Mouse (Mus musculus) lung, postnatal 25 days (tissue): Measurements from ENCODE around the gene Cntn4.

Source experiments
- DNase-seq: peaks from one replicate; pipeline ENCODE4 v3.0.0; 2022; ENCODE audit warnings: low spot score

The Cntn4 gene

GRCm38 (mm10) chr6:106646945-106647344 lies 969.5 kb downstream of the Cntn4 start:
- DNase-seq: no peak

- peak; percentile 19 for DNase-seq
Observed at GRCm38 (mm10) chr6:106663780-106664651, 986.6 kb downstream of the Cntn4 start.

GRCm38 (mm10) chr6:106675581-106675980 lies 998.1 kb downstream of the Cntn4 start:
- DNase-seq: no peak

DNA sequence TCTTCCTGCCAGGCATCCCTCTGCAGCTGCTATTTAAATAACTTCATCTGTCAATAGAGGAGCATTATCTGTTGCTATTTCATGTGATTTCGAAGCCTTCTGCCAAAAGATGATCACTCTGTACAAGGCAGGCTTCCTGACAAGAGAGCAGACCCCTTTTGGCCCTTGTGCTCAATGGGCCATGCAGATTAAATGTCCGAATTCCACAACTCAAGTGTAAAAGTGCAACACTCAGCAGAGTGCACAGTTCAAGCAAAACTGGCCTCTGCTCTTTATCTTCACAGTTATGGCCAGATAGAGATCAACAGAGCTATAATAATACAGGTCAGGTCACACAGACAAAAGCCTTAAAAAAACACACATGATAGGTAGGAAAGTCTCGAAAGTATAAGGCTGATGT lies 1024.5 kb downstream of the Cntn4 start:
- DNase-seq: no peak

- DNase-seq: no peak
Observed at GRCm38 (mm10) chr6:106705506-106706035, 1028.1 kb downstream of the Cntn4 start.

GRCm38 (mm10) chr6:106725642-106726041 lies 1048.2 kb downstream of the Cntn4 start:
- no peak for DNase-seq

GRCm38 (mm10) chr6:106726078-106726477 lies 1048.6 kb downstream of the Cntn4 start:
- no peak for DNase-seq

DNA sequence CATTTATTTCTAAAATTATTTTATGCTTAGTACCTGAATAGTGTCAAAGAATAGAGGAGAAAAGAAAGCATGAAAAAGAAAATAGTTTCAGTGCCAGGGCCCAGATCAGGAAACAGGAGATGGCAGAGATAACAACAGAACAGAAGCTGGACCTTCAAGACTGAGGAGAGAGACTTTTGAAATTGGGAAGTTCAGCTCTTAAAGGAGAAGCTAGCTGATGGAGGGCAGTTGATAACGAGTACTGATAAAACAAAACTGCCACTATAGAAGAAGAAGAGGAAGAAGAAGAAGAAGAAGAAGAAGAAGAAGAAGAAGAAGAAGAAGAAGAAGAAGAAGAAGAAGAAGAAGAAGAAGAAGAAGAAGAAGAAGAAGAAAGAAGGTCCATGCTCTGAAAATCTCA lies 1050.2 kb downstream of the Cntn4 start:
- no peak for DNase-seq

- no peak for DNase-seq
Observed at GRCm38 (mm10) chr6:106729682-106730314, 1052.3 kb downstream of the Cntn4 start.

DNA sequence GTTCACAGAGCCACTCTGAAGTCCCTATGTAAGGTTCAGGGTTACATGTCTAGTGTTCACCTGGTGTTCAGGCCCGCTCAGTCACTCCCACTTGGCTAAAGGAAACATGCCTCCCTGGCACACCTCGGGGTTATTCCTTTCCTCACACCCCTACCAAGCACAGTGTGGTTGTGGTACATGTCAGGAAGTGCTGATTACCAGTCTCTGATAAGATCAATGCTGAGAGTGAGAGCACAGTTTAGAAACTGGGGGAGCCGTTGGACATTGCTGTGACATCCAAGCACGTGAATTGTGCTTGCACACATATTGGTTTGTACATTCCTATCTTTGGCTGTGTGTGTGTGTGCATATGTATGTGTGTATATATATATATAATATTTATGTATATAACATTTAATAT lies 1055.1 kb downstream of the Cntn4 start:
- DNase-seq: no peak

DNA sequence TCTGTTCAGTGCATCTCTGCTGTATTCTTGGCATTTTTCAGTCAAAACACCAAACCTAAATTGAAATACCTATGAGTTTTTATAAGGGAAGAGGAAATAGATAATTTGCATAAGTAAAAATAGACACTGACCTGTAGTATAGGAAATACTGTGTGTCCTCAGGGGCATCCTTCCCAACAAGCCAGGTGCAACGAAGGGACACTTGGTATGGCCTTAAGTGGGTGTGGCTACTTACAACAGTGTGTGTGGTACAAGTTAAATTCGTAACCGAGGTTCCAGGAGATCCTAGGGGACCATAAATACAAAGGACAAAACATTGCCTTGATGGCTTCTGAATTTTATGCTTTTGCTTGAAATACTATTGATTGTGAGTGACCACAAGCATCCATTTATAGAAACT lies 1060.8 kb downstream of the Cntn4 start:
- no peak for DNase-seq

DNA sequence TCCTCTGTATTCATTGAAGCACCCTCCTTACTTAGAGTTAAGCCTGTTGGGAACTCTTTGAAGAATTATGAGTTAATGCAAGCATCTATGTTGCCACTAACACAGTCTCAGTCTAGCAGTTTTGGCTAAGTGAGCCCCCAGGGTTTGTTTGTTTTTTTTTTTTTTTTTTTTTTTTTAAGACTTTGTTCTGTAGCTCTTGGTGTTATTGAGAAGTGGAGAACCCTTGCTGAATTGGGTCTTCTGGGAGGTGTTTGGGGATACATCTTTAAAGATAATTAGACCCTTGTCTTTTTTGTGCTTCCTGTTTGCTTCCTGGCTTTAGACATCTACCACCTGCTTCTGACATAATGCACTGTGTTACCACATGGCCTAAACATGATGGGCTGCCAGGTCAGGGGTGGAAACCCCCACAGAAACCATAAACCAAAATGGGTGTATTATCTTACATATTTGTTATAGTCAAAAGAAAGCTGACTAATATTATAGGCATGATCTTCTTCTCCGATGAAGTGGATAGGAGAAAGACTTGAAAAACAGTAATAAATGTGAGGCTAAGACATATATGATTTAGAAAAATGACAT lies 1062.9 kb downstream of the Cntn4 start:
- DNase-seq: no peak

GRCm38 (mm10) chr6:106743556-106744233 lies 1066.2 kb downstream of the Cntn4 start:
- DNase-seq: no peak

GRCm38 (mm10) chr6:106745673-106746394 lies 1068.4 kb downstream of the Cntn4 start:
- no peak for DNase-seq

DNA sequence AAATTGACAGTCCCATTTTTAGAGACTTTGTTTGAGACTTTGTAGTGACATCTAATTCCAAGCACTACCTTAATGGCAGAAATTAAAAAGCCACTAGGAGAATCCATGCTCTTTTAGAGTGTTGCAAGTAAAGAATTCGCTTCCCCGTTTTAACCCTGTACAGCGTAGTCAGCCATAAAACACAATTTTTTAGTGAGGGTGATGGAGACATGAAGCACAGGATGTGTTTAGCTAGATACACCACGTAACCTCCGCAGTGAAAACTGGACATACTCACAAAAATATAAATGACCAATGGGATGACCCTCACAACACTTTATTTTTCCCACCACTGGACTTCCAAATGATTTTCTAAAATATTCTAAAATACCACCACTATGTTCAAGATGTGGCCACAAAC lies 1069.8 kb downstream of the Cntn4 start:
- DNase-seq: no peak

DNA sequence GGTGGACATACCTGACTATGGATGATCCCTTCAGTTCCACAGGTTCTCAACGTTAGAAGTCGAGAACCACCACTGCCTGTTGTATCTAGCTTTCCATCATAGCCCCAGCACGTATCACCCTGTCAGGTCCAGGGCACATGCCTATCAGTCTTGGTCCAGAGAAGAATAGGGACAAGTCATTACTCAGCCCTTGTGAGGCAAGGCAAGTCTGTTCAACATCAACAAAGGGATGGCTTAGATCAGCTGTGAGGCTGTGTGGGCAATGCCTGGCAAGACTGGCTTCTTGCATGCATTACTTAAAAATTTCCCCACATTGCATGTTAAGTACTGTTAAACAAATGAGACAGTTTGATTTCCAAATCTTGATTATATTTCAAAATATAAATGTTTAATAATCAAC lies 1070.3 kb downstream of the Cntn4 start:
- DNase-seq: no peak
